Mouse (Mus musculus): Measurements from ENCODE around the gene Pik3r4. TPM values are rescaled to one million over a fixed set of nuclear protein-coding genes. Genes with fewer than 3 reads are reported as not detected.

The Pik3r4 gene
- total and polyA plus RNA-seq, 2 experiments from 2014 or later, result 12.8 to 17.7 TPM

- H3K4me1 ChIP-seq (ENCODE audit: insufficient read depth, low read length), result 0 out of 2 replicates have a peak, but pooled peaks cover 6% of the 10 kb centered on the region
- H3K27ac ChIP-seq, result peak overlapping the region; percentile 7; the same call in 1 of the 2 replicates
- 36% methylated on average over 5 of the region's 5 CpGs for WGBS
- no peak overlapping the region for H3K9ac ChIP-seq (replicated peaks; ENCODE audit: low read length)
- TF ChIP-seq CTCF (IDR thresholded peaks at IDR 0.05; ENCODE audit: low read depth), result no peak
- H3K9me3 ChIP-seq (ENCODE audit: low read length), result no peaks in the 10 kb centered on the region
- H3K36me3 ChIP-seq (ENCODE audit: insufficient read depth, low read length), result no peaks in the 10 kb centered on the region
- ATAC-seq (no peak), DNase-seq (ENCODE audit: low spot score) (peak; percentile 51)
- H3K4me3 ChIP-seq (ENCODE audit: low read length), result no peak overlapping the region
- no peaks in the 10 kb centered on the region for H3K27me3 ChIP-seq (ENCODE audit: insufficient read depth, low read length)
- H3K4me2 ChIP-seq (ENCODE audit: low read depth, low read length), result no peak overlapping the region
Measured at GRCm38 (mm10) chr9:105735195-105735594, 92.4 kb downstream of the Pik3r4 start.

Other genes starting within 250 kb of the Pik3r4 start
- 5.2 and 6.4 TPM in 2 replicates for gene Aste1, start 247.6 kb upstream of the Pik3r4 start, total RNA-seq (2014; rRNA removed)
- gene Aste1, start 247.6 kb upstream of the Pik3r4 start, polyA plus RNA-seq (2015; fragmentation: Nextera tagmentation; extraction: Ambion mirVana), result 7.1 and 7.9 TPM in 2 replicates
- 1.3 and 2.4 TPM in 2 replicates for gene Nek11, start 247.5 kb upstream of the Pik3r4 start, total RNA-seq (2014; rRNA removed)
- gene Nek11, start 247.5 kb upstream of the Pik3r4 start, polyA plus RNA-seq (2015; fragmentation: Nextera tagmentation; extraction: Ambion mirVana), result 2.1 and 2.7 TPM in 2 replicates
- gene Atp2c1, start 115.7 kb upstream of the Pik3r4 start, total RNA-seq (2014; rRNA removed), result 120 and 157 TPM in 2 replicates
- gene Atp2c1, start 115.7 kb upstream of the Pik3r4 start, polyA plus RNA-seq (2015; fragmentation: Nextera tagmentation; extraction: Ambion mirVana), result 66.0 and 68.5 TPM in 2 replicates
- gene Col6a6, start 185.2 kb downstream of the Pik3r4 start, total RNA-seq (2014; rRNA removed), result 0.31 and 0.54 TPM in 2 replicates
- gene Col6a6, start 185.2 kb downstream of the Pik3r4 start, polyA plus RNA-seq (2015; fragmentation: Nextera tagmentation; extraction: Ambion mirVana), result 0.23 and 0.24 TPM in 2 replicates